Mouse (Mus musculus): ENCODE measurements around the gene Dock6.
"Not testable (repeated sequence)": the region's sequence is repeated elsewhere in the genome, so short reads cannot be mapped to it uniquely, and the experiment has no call there.

The Dock6 gene

GRCm38 (mm10) chr9:21808561-21808960, 43.9 kb downstream of the Dock6 start:
- no peak for DNase-seq (ENCODE audit: low read depth)

GRCm38 (mm10) chr9:21806976-21807375, 45.5 kb downstream of the Dock6 start:
- no peak for DNase-seq (ENCODE audit: low read depth)

GRCm38 (mm10) chr9:21806363-21806762, 46.1 kb downstream of the Dock6 start:
- DNase-seq (ENCODE audit: low read depth): no peak

- peak; percentile 81 for DNase-seq (ENCODE audit: low read depth)
Measured at GRCm38 (mm10) chr9:21803986-21804644, 48.3 kb downstream of the Dock6 start.

- DNase-seq (ENCODE audit: low read depth): no peak
Measured at GRCm38 (mm10) chr9:21801591-21801990, 50.8 kb downstream of the Dock6 start.

- DNase-seq (ENCODE audit: low read depth): no peak
Measured at GRCm38 (mm10) chr9:21801121-21801520, 51.3 kb downstream of the Dock6 start.

- DNase-seq (ENCODE audit: low read depth): peak; percentile 13
Measured at GRCm38 (mm10) chr9:21799010-21799350, 53.5 kb downstream of the Dock6 start.

GRCm38 (mm10) chr9:21798345-21799009, 54.0 kb downstream of the Dock6 start, which contains the start of gene Kank2:
Kank2 (minus strand) TSS chr9:21798744.
- peak; percentile 80 for DNase-seq (ENCODE audit: low read depth)

- DNase-seq (ENCODE audit: low read depth): no peak
Measured at GRCm38 (mm10) chr9:21797921-21798344, 54.5 kb downstream of the Dock6 start.

- no peak for DNase-seq (ENCODE audit: low read depth)
Measured at GRCm38 (mm10) chr9:21796919-21797318, 55.5 kb downstream of the Dock6 start.

GRCm38 (mm10) chr9:21796259-21796658, 56.2 kb downstream of the Dock6 start:
- DNase-seq (ENCODE audit: low read depth): no peak

- no peak for DNase-seq (ENCODE audit: low read depth)
Measured at GRCm38 (mm10) chr9:21795579-21795978, 56.9 kb downstream of the Dock6 start.

- no peak for DNase-seq (ENCODE audit: low read depth)
Measured at GRCm38 (mm10) chr9:21794925-21795324, 57.5 kb downstream of the Dock6 start.

GRCm38 (mm10) chr9:21794344-21794834, 58.0 kb downstream of the Dock6 start:
- DNase-seq (ENCODE audit: low read depth): no peak

- not testable (repeated sequence) for DNase-seq (ENCODE audit: low read depth)
Measured at GRCm38 (mm10) chr9:21793507-21793906, 58.9 kb downstream of the Dock6 start.

GRCm38 (mm10) chr9:21792644-21793043, 59.8 kb downstream of the Dock6 start:
- no peak for DNase-seq (ENCODE audit: low read depth)

- DNase-seq (ENCODE audit: low read depth): no peak
Measured at GRCm38 (mm10) chr9:21791861-21792260, 60.6 kb downstream of the Dock6 start.

- no peak for DNase-seq (ENCODE audit: low read depth)
Measured at GRCm38 (mm10) chr9:21788234-21788633, 64.2 kb downstream of the Dock6 start.

GRCm38 (mm10) chr9:21787654-21788053, 64.8 kb downstream of the Dock6 start:
- DNase-seq (ENCODE audit: low read depth): no peak

- peak; percentile 67 for DNase-seq (ENCODE audit: low read depth)
Measured at GRCm38 (mm10) chr9:21786906-21787305, 65.5 kb downstream of the Dock6 start.

- DNase-seq (ENCODE audit: low read depth): not testable (repeated sequence)
Measured at GRCm38 (mm10) chr9:21786309-21786708, 66.1 kb downstream of the Dock6 start.

- DNase-seq (ENCODE audit: low read depth): no peak
Measured at GRCm38 (mm10) chr9:21784517-21785307, 67.7 kb downstream of the Dock6 start.
